Mouse (Mus musculus) kidney, embryonic 14.5 days (tissue): ENCODE measurements around the gene Smyd4. TPM values are rescaled to one million over a fixed set of nuclear protein-coding genes. Genes with fewer than 3 reads are reported as not detected.

Source experiments
- ATAC-seq: fragments of 200-750 bp; cut with Nextera tagmentation; 2 replicates; pipeline ENCODE4 v1.8.0; 2017; ENCODE audit warnings: moderate number of reproducible peaks, mild to moderate bottlenecking, moderate TSS enrichment, moderate library complexity; ENCODE audit not compliant: low FRiP score, low TSS enrichment
- H3K27ac ChIP-seq: fragments of 300-500 bp; sonication (generic); 2 replicates; pipeline ENCODE4 v1.5.1; 2014; ENCODE audit warnings: low read depth, mild to moderate bottlenecking, low read length, moderate library complexity, mixed read lengths
- H3K27me3 ChIP-seq: fragments of 300-500 bp; sonication (generic); 2 replicates; pipeline ENCODE4 v1.6.1; 2014; ENCODE audit warnings: mild to moderate bottlenecking, low read length; ENCODE audit not compliant: control insufficient read depth, insufficient read depth
- H3K36me3 ChIP-seq: fragments of 300-500 bp; sonication (generic); 2 replicates; pipeline ENCODE4 v1.6.1; 2014; ENCODE audit warnings: low read length, mixed read lengths; ENCODE audit not compliant: control insufficient read depth, insufficient read depth
- H3K4me1 ChIP-seq: fragments of 300-500 bp; sonication (generic); 2 replicates; pipeline ENCODE4 v1.6.1; 2014; ENCODE audit warnings: low read length, mixed read lengths; ENCODE audit not compliant: control insufficient read depth, insufficient read depth
- H3K4me2 ChIP-seq: fragments of 300-500 bp; sonication (generic); replicated peaks from 2 replicates; pipeline ENCODE4 v1.6.1; 2014; ENCODE audit warnings: low read depth, mild to moderate bottlenecking, low read length
- H3K4me3 ChIP-seq: fragments of 300-500 bp; sonication (generic); 2 replicates; pipeline ENCODE4 v1.5.1; 2014; ENCODE audit warnings: mild to moderate bottlenecking, low read length
- H3K9ac ChIP-seq: fragments of 300-500 bp; sonication (generic); 2 replicates; pipeline ENCODE4 v1.6.1; 2014; ENCODE audit warnings: low read depth, mild to moderate bottlenecking, low read length, moderate library complexity
- H3K9me3 ChIP-seq: fragments of 300-500 bp; sonication (generic); 2 replicates; pipeline ENCODE4 v1.6.1; 2016; ENCODE audit warnings: low read length; ENCODE audit not compliant: control insufficient read depth
- WGBS: fragments of 180-500 bp; shearing (Covaris S2); extraction: QIAGEN DNeasy Blood & Tissue Kit; methylation state at CpG from one replicate; pipeline ENCODE4 v1.1.7; 2014; 5-methylcytosine and 5-hydroxymethylcytosine counted together
- polyA plus RNA-seq: library from polyadenylated mRNA; unstranded; fragments of >200 nt; fragmentation: Nextera tagmentation; extraction: Ambion mirVana; gene quantifications from 2 replicates; pipeline ENCODE4 v1.2.1, GENCODE M21; 2014

Gene Smyd4
- polyA plus RNA-seq, 1 experiment from 2014 or later: 17.8 TPM

DNA sequence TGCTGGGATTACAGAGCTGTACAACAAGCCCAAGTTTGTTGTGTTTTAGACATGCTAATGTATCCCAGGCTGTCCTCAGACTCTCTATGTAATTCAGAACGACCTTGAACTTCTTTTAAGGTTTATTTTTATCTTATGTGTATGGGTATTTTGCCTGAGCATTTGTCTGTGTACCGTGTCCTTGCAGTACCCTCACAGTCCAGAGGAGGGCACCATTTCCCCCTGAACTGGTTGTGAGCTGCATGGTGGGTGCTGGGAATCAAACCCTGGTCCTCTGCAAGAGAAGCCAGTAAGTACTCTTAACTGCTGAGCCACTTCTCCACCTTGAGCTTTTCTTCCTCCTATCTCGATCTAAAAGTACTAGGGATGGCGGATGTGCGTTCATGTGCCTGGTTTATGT, 85.9 kb downstream of the Smyd4 start:
- no peaks in the 10 kb centered on the region for H3K4me1 ChIP-seq
- no peak overlapping the region for H3K4me2 ChIP-seq
- no peak overlapping the region for H3K4me3 ChIP-seq
- ATAC-seq: no peak
- 86% methylated on average over 5 of the region's 5 CpGs for WGBS
- no peaks in the 10 kb centered on the region for H3K27me3 ChIP-seq
- H3K9me3 ChIP-seq: peaks cover 3% of the 10 kb centered on the region; the same call in 1 of the 2 replicates
- H3K9ac ChIP-seq: no peak overlapping the region
- no peak overlapping the region for H3K27ac ChIP-seq
- H3K36me3 ChIP-seq: no peaks in the 10 kb centered on the region

- Histone ChIP-seq H3K27ac (no peak overlapping the region), H3K4me1 (no peaks in the 10 kb centered on the region), H3K4me2 (no peak overlapping the region), H3K36me3 (no peaks in the 10 kb centered on the region), H3K4me3 (no peak overlapping the region), H3K9ac (no peak overlapping the region), H3K9me3 (peaks cover 3% of the 10 kb centered on the region; the same call in 1 of the 2 replicates), H3K27me3 (no peaks in the 10 kb centered on the region)
- no peak for ATAC-seq
- WGBS: 82% methylated on average over 13 of the region's 13 CpGs
These were observed 90.0 kb downstream of the Smyd4 start for GRCm38 (mm10) chr11:75438194-75438593.

DNA sequence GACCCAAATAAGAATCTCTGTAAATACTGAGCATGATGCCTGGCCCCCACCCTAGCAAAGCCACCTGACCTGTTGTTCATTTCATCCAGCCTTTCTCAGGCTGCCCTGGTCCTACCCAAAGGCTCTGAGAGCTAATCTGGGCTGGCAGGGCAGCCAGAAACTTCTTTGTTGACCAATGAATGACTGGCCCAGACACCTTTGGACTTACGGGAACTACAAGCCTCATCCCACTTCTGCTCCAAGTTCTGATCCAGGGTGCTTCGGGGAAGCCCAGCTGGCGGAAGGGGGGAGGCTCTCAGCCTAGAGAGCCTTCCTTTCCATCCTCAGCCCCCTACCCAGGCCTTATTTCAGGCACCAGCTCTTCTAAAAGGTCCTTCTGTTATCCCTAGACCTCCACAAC, 90.6 kb downstream of the Smyd4 start:
- H3K4me1 ChIP-seq: no peaks in the 10 kb centered on the region
- no peak overlapping the region for H3K27ac ChIP-seq
- no peaks in the 10 kb centered on the region for H3K36me3 ChIP-seq
- no peak overlapping the region for H3K4me3 ChIP-seq
- H3K9ac ChIP-seq: no peak overlapping the region
- ATAC-seq: no peak
- H3K27me3 ChIP-seq: no peaks in the 10 kb centered on the region
- H3K4me2 ChIP-seq: no peak overlapping the region
- peaks cover 3% of the 10 kb centered on the region; the same call in 1 of the 2 replicates for H3K9me3 ChIP-seq
- WGBS: 91% methylated on average over 3 of the region's 3 CpGs

DNA sequence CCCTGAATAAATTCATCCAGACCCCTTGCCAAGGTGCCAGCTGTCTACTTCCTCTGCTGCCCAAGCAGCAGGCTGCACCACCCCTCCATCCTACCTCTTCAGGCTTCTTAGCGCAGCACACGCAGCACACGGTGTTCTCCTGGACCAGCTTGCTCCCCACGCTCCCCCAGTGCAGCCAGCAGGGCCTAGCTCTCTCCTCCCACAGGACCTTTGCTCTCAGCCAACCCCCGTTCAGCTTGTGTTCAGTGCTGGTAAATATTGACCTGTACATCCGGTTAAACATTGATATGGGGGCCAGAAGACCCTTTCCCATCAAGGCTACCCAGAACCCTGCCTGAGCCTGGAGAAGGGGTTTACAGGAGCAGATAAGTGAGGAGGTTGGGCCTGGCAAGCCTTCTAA, 91.1 kb downstream of the Smyd4 start, which contains the start of gene Serpinf2:
Gene Serpinf2, minus strand, starts transcription at position 229 of the 400 bp plus-strand sequence.
- Histone ChIP-seq H3K4me3 (no peak within 1 kb of the TSS), H3K4me2 (no peak within 1 kb of the TSS), H3K9me3 (no peaks in the 10 kb centered on the region), H3K9ac (no peak within 1 kb of the TSS), H3K36me3 (no peaks in the 10 kb centered on the region), H3K27ac (no peak within 1 kb of the TSS), H3K27me3 (no peaks in the 10 kb centered on the region), H3K4me1 (no peaks in the 10 kb centered on the region)
- 77% methylated on average over 6 of the region's 6 CpGs for WGBS
- ATAC-seq: no peak

GRCm38 (mm10) chr11:75439951-75440350, 91.7 kb downstream of the Smyd4 start:
- Histone ChIP-seq H3K9me3 (no peaks in the 10 kb centered on the region), H3K4me1 (no peaks in the 10 kb centered on the region), H3K4me3 (no peak overlapping the region), H3K27me3 (no peaks in the 10 kb centered on the region), H3K9ac (no peak overlapping the region), H3K36me3 (no peaks in the 10 kb centered on the region), H3K27ac (no peak overlapping the region), H3K4me2 (no peak overlapping the region)
- no peak for ATAC-seq
- 91% methylated on average over 3 of the region's 3 CpGs for WGBS

DNA sequence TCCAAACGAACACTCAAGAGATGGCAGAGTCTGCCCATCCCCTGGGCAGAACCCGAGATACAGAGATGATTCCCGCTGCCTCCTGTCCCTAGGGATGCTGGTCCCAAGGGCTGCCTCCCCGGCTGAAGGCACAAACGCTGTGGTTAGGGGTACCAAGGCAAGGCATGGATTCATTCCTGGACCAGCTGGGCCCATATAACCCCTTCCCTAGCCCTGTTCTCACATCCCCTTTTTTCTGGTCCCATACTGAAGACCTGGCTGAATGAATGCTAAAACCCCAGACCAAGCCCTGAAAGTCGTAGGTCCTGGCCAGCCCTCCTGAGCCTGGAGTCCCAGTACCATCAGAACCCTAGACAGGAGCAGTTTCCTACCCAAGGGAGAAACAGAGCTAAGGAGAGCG, 92.8 kb downstream of the Smyd4 start:
- Histone ChIP-seq H3K27ac (no peak overlapping the region), H3K36me3 (peaks cover 3% of the 10 kb centered on the region; the same call in 1 of the 2 replicates), H3K4me1 (no peaks in the 10 kb centered on the region), H3K4me3 (no peak overlapping the region), H3K9me3 (no peaks in the 10 kb centered on the region), H3K9ac (no peak overlapping the region), H3K27me3 (no peaks in the 10 kb centered on the region), H3K4me2 (no peak overlapping the region)
- ATAC-seq: no peak
- 83% methylated on average over 7 of the region's 7 CpGs for WGBS

DNA sequence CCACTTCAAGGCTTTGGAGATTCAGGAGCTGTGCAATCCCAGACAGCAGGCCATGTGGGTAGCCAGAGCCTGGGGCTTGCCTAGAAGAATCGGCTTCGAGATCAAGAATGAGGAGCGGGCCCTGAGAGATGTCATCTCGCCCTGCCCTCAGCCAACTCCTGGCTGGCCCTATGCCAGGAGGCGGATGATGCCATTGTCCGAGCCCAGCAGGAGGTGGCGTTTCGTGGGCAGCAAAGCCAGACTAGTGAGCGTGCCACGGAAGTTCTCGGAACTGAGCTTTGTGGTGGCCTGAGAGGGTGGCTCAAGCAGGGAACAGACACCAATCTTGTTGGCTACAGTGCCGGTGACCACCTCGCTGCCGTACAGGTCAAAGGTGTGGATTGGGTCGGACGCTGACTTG, 93.4 kb downstream of the Smyd4 start:
- H3K9me3 ChIP-seq: no peaks in the 10 kb centered on the region
- H3K4me2 ChIP-seq: no peak overlapping the region
- no peaks in the 10 kb centered on the region for H3K4me1 ChIP-seq
- H3K36me3 ChIP-seq: peaks cover 6% of the 10 kb centered on the region; the same call in 1 of the 2 replicates
- WGBS: 91% methylated on average over 16 of the region's 16 CpGs
- no peaks in the 10 kb centered on the region for H3K27me3 ChIP-seq
- H3K27ac ChIP-seq: no peak overlapping the region
- no peak overlapping the region for H3K4me3 ChIP-seq
- no peak overlapping the region for H3K9ac ChIP-seq
- ATAC-seq: no peak

GRCm38 (mm10) chr11:75443711-75444110, 95.5 kb downstream of the Smyd4 start:
- no peaks in the 10 kb centered on the region for H3K27me3 ChIP-seq
- H3K4me2 ChIP-seq: no peak overlapping the region
- ATAC-seq: peak; percentile 55; the same call in 1 of the 2 replicates
- H3K9me3 ChIP-seq: no peaks in the 10 kb centered on the region
- WGBS: 32% methylated on average over 8 of the region's 8 CpGs
- no peak overlapping the region for H3K27ac ChIP-seq
- H3K4me1 ChIP-seq: no peaks in the 10 kb centered on the region
- no peak overlapping the region for H3K9ac ChIP-seq
- no peak overlapping the region for H3K4me3 ChIP-seq
- peaks cover 17% of the 10 kb centered on the region for H3K36me3 ChIP-seq

- ATAC-seq: no peak
- WGBS: 87% methylated on average over 3 of the region's 3 CpGs
- Histone ChIP-seq H3K36me3 (peaks cover 26% of the 10 kb centered on the region), H3K27me3 (no peaks in the 10 kb centered on the region), H3K4me1 (0 out of 2 replicates have a peak, but pooled peaks cover 2% of the 10 kb centered on the region), H3K4me2 (no peak overlapping the region), H3K9me3 (no peaks in the 10 kb centered on the region), H3K4me3 (no peak overlapping the region), H3K9ac (no peak overlapping the region), H3K27ac (no peak overlapping the region)
These were observed 100.3 kb downstream of the Smyd4 start for GRCm38 (mm10) chr11:75448575-75448974.
